Mouse (Mus musculus): Measurements from ENCODE around the gene LTO1. TPM values are rescaled to one million over a fixed set of nuclear protein-coding genes. Genes with fewer than 3 reads are reported as not detected.
"Not testable (repeated sequence)": the region's sequence is repeated elsewhere in the genome, so short reads cannot be mapped to it uniquely, and the experiment has no call there.

Gene LTO1
- polyA plus RNA-seq, 1 experiment from 2014 or later = 23.3 TPM

GRCm38 (mm10) chr7:144878401-144878800, 36.5 kb upstream of the LTO1 start:
- TF ChIP-seq CTCF (IDR thresholded peaks at IDR 0.05) (no peak), EP300 (IDR thresholded peaks at IDR 0.05) (no peak)
- no peak overlapping the region for H3K4me3 ChIP-seq (ENCODE audit: low read depth, low read length)
- no peak overlapping the region for H3K27ac ChIP-seq (ENCODE audit: low read length)
- H3K9ac ChIP-seq (replicated peaks; ENCODE audit: low read depth) = no peak overlapping the region
- 0 out of 2 replicates have a peak, but pooled peaks cover 3% of the 10 kb centered on the region for H3K4me1 ChIP-seq (ENCODE audit: insufficient read depth, low read depth, low read length)
- 93% methylated on average over 1 of the region's 1 CpGs for WGBS
- no peaks in the 10 kb centered on the region for H3K9me3 ChIP-seq (ENCODE audit: low read length)
- DNase-seq (ENCODE audit: low spot score) = no peak
- H3K27me3 ChIP-seq (replicated peaks; ENCODE audit: insufficient read depth, low read length) = no peaks in the 10 kb centered on the region
- no peaks in the 10 kb centered on the region for H3K36me3 ChIP-seq (ENCODE audit: insufficient read depth, low read length)
- no peak overlapping the region for H3K4me2 ChIP-seq (replicated peaks; ENCODE audit: low read depth, low read length)
- no peak for ATAC-seq

GRCm38 (mm10) chr7:144883106-144883505, 31.8 kb upstream of the LTO1 start:
- Histone ChIP-seq H3K27me3 (replicated peaks; ENCODE audit: insufficient read depth, low read length) (no peaks in the 10 kb centered on the region), H3K4me2 (replicated peaks; ENCODE audit: low read depth, low read length) (no peak overlapping the region), H3K27ac (ENCODE audit: low read length) (no peak overlapping the region), H3K9me3 (ENCODE audit: low read length) (no peaks in the 10 kb centered on the region), H3K9ac (replicated peaks; ENCODE audit: low read depth) (no peak overlapping the region), H3K4me1 (ENCODE audit: insufficient read depth, low read depth, low read length) (no peaks in the 10 kb centered on the region), H3K36me3 (ENCODE audit: insufficient read depth, low read length) (no peaks in the 10 kb centered on the region), H3K4me3 (ENCODE audit: low read depth, low read length) (no peak overlapping the region)
- ATAC-seq = no peak
- 26% methylated on average over 2 of the region's 2 CpGs for WGBS
- no peak for TF ChIP-seq CTCF (IDR thresholded peaks at IDR 0.05)
- TF ChIP-seq EP300 (IDR thresholded peaks at IDR 0.05) = no peak
- no peak for DNase-seq (ENCODE audit: low spot score)

GRCm38 (mm10) chr7:144887672-144888071, 27.2 kb upstream of the LTO1 start:
- Histone ChIP-seq H3K4me3 (ENCODE audit: low read depth, low read length) (no peak overlapping the region), H3K4me2 (replicated peaks; ENCODE audit: low read depth, low read length) (no peak overlapping the region), H3K9me3 (ENCODE audit: low read length) (no peaks in the 10 kb centered on the region), H3K9ac (replicated peaks; ENCODE audit: low read depth) (no peak overlapping the region), H3K27ac (ENCODE audit: low read length) (no peak overlapping the region), H3K27me3 (replicated peaks; ENCODE audit: insufficient read depth, low read length) (no peaks in the 10 kb centered on the region), H3K36me3 (ENCODE audit: insufficient read depth, low read length) (no peaks in the 10 kb centered on the region), H3K4me1 (ENCODE audit: insufficient read depth, low read depth, low read length) (no peaks in the 10 kb centered on the region)
- 78% methylated on average over 2 of the region's 2 CpGs for WGBS
- ATAC-seq (no peak), DNase-seq (ENCODE audit: low spot score) (no peak)
- TF ChIP-seq CTCF (IDR thresholded peaks at IDR 0.05) = peak; percentile 21; the same call in 1 of the 2 replicates
- no peak for TF ChIP-seq EP300 (IDR thresholded peaks at IDR 0.05)

- no peaks in the 10 kb centered on the region for H3K4me1 ChIP-seq (ENCODE audit: insufficient read depth, low read depth, low read length)
- peak; percentile 41 for DNase-seq (ENCODE audit: low spot score)
- no peaks in the 10 kb centered on the region for H3K27me3 ChIP-seq (replicated peaks; ENCODE audit: insufficient read depth, low read length)
- WGBS = 5% methylated on average over 18 of the region's 18 CpGs
- TF ChIP-seq CTCF (IDR thresholded peaks at IDR 0.05) (no peak), EP300 (IDR thresholded peaks at IDR 0.05) (no peak)
- H3K36me3 ChIP-seq (ENCODE audit: insufficient read depth, low read length) = no peaks in the 10 kb centered on the region
- no peak overlapping the region for H3K4me3 ChIP-seq (ENCODE audit: low read depth, low read length)
- H3K9me3 ChIP-seq (ENCODE audit: low read length) = no peaks in the 10 kb centered on the region
- H3K4me2 ChIP-seq (replicated peaks; ENCODE audit: low read depth, low read length) = peak overlapping the region; percentile 17
- ATAC-seq = no peak
- no peak overlapping the region for H3K9ac ChIP-seq (replicated peaks; ENCODE audit: low read depth)
- H3K27ac ChIP-seq (ENCODE audit: low read length) = no peak overlapping the region
Observed at GRCm38 (mm10) chr7:144888564-144889299, 26.2 kb upstream of the LTO1 start.

- ATAC-seq; H3K4me1 ChIP-seq (ENCODE audit: insufficient read depth, low read depth, low read length); H3K4me2 ChIP-seq (replicated peaks; ENCODE audit: low read depth, low read length); H3K4me3 ChIP-seq (ENCODE audit: low read depth, low read length); H3K9me3 ChIP-seq (ENCODE audit: low read length); H3K9ac ChIP-seq (replicated peaks; ENCODE audit: low read depth); H3K27ac ChIP-seq (ENCODE audit: low read length); H3K36me3 ChIP-seq (ENCODE audit: insufficient read depth, low read length); DNase-seq (ENCODE audit: low spot score): not testable (repeated sequence)
- peak; percentile 11; the same call in 1 of the 2 replicates for TF ChIP-seq CTCF (IDR thresholded peaks at IDR 0.05)
- 90% methylated on average over 1 of the region's 1 CpGs for WGBS
- H3K27me3 ChIP-seq (replicated peaks; ENCODE audit: insufficient read depth, low read length) = peaks cover 17% of the 10 kb centered on the region
Observed at GRCm38 (mm10) chr7:144890661-144891060, 24.2 kb upstream of the LTO1 start.

GRCm38 (mm10) chr7:144891863-144892262, 23.0 kb upstream of the LTO1 start:
- Histone ChIP-seq H3K27ac (ENCODE audit: low read length) (no peak overlapping the region), H3K27me3 (replicated peaks; ENCODE audit: insufficient read depth, low read length) (peaks cover 29% of the 10 kb centered on the region), H3K4me2 (replicated peaks; ENCODE audit: low read depth, low read length) (no peak overlapping the region), H3K4me3 (ENCODE audit: low read depth, low read length) (no peak overlapping the region), H3K9me3 (ENCODE audit: low read length) (no peaks in the 10 kb centered on the region), H3K9ac (replicated peaks; ENCODE audit: low read depth) (no peak overlapping the region), H3K4me1 (ENCODE audit: insufficient read depth, low read depth, low read length) (peaks cover 14% of the 10 kb centered on the region; the same call in 1 of the 2 replicates), H3K36me3 (ENCODE audit: insufficient read depth, low read length) (no peaks in the 10 kb centered on the region)
- no peak for TF ChIP-seq CTCF (IDR thresholded peaks at IDR 0.05)
- TF ChIP-seq EP300 (IDR thresholded peaks at IDR 0.05) = no peak
- ATAC-seq (no peak), DNase-seq (ENCODE audit: low spot score) (no peak)
- WGBS = 55% methylated on average over 2 of the region's 2 CpGs
